Mouse (Mus musculus) embryonic facial prominence, embryonic 11.5 days (tissue): ENCODE results near the gene Pirb. TPM values are rescaled to one million over a fixed set of nuclear protein-coding genes. Genes with fewer than 3 reads are reported as not detected.

ENCODE experiments used
- ATAC-seq: fragments of 200-750 bp; cut with Nextera tagmentation; replicated peaks from 2 replicates; pipeline ENCODE4 v1.8.0; 2017; ENCODE audit warnings: low read depth; ENCODE audit not compliant: insufficient number of reproducible peaks, low FRiP score, low TSS enrichment
- DNase-seq: peaks from one replicate; pipeline ENCODE4 v3.0.0-alpha.2; 2015; ENCODE audit warnings: low spot score
- H3K27ac ChIP-seq: fragments of 300-500 bp; sonication (generic); replicated peaks from 2 replicates; pipeline ENCODE4 v1.5.1; 2014; ENCODE audit warnings: mild to moderate bottlenecking, low read depth, low read length, control low read depth
- H3K27me3 ChIP-seq: fragments of 300-500 bp; sonication (generic); 2 replicates; pipeline ENCODE4 v1.6.1; 2014; ENCODE audit warnings: mild to moderate bottlenecking, low read length, moderate library complexity, mixed read lengths; ENCODE audit not compliant: control insufficient read depth, insufficient read depth
- H3K36me3 ChIP-seq: fragments of 300-500 bp; sonication (generic); replicated peaks from 2 replicates; pipeline ENCODE4 v1.6.1; 2014; ENCODE audit warnings: low read depth, mild to moderate bottlenecking, low read length, moderate library complexity, mixed read lengths; ENCODE audit not compliant: control insufficient read depth, insufficient read depth
- H3K4me1 ChIP-seq: fragments of 300-500 bp; sonication (generic); 2 replicates; pipeline ENCODE4 v1.6.1; 2014; ENCODE audit warnings: low read length, mixed read lengths; ENCODE audit not compliant: control insufficient read depth, insufficient read depth
- H3K4me2 ChIP-seq: fragments of 300-500 bp; sonication (generic); 2 replicates; pipeline ENCODE4 v1.6.1; 2014; ENCODE audit warnings: low read depth, mild to moderate bottlenecking, control low read depth, low read length, moderate library complexity
- H3K4me3 ChIP-seq: fragments of 300-500 bp; sonication (generic); 2 replicates; pipeline ENCODE4 v1.5.1; 2014; ENCODE audit warnings: low read depth, low read length, control low read depth
- H3K9ac ChIP-seq: fragments of 300-500 bp; sonication (generic); replicated peaks from 2 replicates; pipeline ENCODE4 v1.6.1; 2014; ENCODE audit warnings: mild to moderate bottlenecking, control low read depth, low read length
- H3K9me3 ChIP-seq: fragments of 300-500 bp; sonication (generic); replicated peaks from 2 replicates; pipeline ENCODE4 v1.6.1; 2016; ENCODE audit warnings: mild to moderate bottlenecking, low read length, inconsistent platforms, mixed read lengths; ENCODE audit not compliant: control insufficient read depth
- WGBS: fragments of 180-500 bp; shearing (Covaris S2); extraction: QIAGEN DNeasy Blood & Tissue Kit; methylation state at CpG from one replicate; pipeline ENCODE4 v1.1.7; 2014; 5-methylcytosine and 5-hydroxymethylcytosine counted together
- polyA plus RNA-seq: library from polyadenylated mRNA; unstranded; fragments of >200 nt; fragmentation: Nextera tagmentation; extraction: Ambion mirVana; gene quantifications from 2 replicates; pipeline ENCODE4 v1.2.1, GENCODE M21; 2014

The Pirb gene
- polyA plus RNA-seq, 1 experiment from 2014 or later: 0.10 TPM

- Histone ChIP-seq H3K9ac (no peak overlapping the region), H3K9me3 (no peaks in the 10 kb centered on the region), H3K4me1 (no peaks in the 10 kb centered on the region), H3K27ac (no peak overlapping the region), H3K4me2 (no peak overlapping the region), H3K4me3 (no peak overlapping the region), H3K36me3 (no peaks in the 10 kb centered on the region; the same call in 1 of the 2 replicates), H3K27me3 (no peaks in the 10 kb centered on the region)
- WGBS: 83% methylated on average over 28 of the region's 31 CpGs
- no peak for DNase-seq
- ATAC-seq: no peak
Measured at GRCm38 (mm10) chr7:3685400-3686187, 34.6 kb downstream of the Pirb start.

GRCm38 (mm10) chr7:3684698-3685097 lies 35.5 kb downstream of the Pirb start:
- DNase-seq (no peak), ATAC-seq (no peak)
- H3K36me3 ChIP-seq: no peaks in the 10 kb centered on the region; the same call in 1 of the 2 replicates
- no peaks in the 10 kb centered on the region for H3K9me3 ChIP-seq
- H3K4me2 ChIP-seq: no peak overlapping the region
- 91% methylated on average over 8 of the region's 8 CpGs for WGBS
- H3K4me3 ChIP-seq: no peak overlapping the region
- no peaks in the 10 kb centered on the region for H3K27me3 ChIP-seq
- H3K4me1 ChIP-seq: no peaks in the 10 kb centered on the region
- no peak overlapping the region for H3K27ac ChIP-seq
- H3K9ac ChIP-seq: no peak overlapping the region

- Histone ChIP-seq H3K4me3 (no peak overlapping the region), H3K9ac (no peak overlapping the region), H3K36me3 (no peaks in the 10 kb centered on the region; the same call in 1 of the 2 replicates), H3K27me3 (no peaks in the 10 kb centered on the region), H3K4me2 (no peak overlapping the region), H3K27ac (no peak overlapping the region), H3K4me1 (no peaks in the 10 kb centered on the region), H3K9me3 (no peaks in the 10 kb centered on the region)
- WGBS: 87% methylated on average over 10 of the region's 10 CpGs
- no peak for DNase-seq
- no peak for ATAC-seq
Measured at GRCm38 (mm10) chr7:3683908-3684550, 36.2 kb downstream of the Pirb start.

GRCm38 (mm10) chr7:3677342-3677741 lies 42.8 kb downstream of the Pirb start, which contains the start of gene Tmc4:
Tmc4 (minus strand) TSS chr7:3677553.
- ATAC-seq: no peak
- H3K4me1 ChIP-seq: no peaks in the 10 kb centered on the region
- no peak within 1 kb of the TSS for H3K4me2 ChIP-seq
- no peaks in the 10 kb centered on the region for H3K27me3 ChIP-seq
- DNase-seq: no peak
- 50% methylated on average over 9 of the region's 9 CpGs for WGBS
- no peak within 1 kb of the TSS for H3K9ac ChIP-seq
- no peaks in the 10 kb centered on the region for H3K36me3 ChIP-seq
- no peak within 1 kb of the TSS for H3K4me3 ChIP-seq
- no peaks in the 10 kb centered on the region for H3K9me3 ChIP-seq
- no peak within 1 kb of the TSS for H3K27ac ChIP-seq

GRCm38 (mm10) chr7:3676371-3676770 lies 43.8 kb downstream of the Pirb start:
- whole genome bisulfite sequencing: 80% methylated on average over 12 of the region's 12 CpGs
- H3K27ac ChIP-seq: no peak overlapping the region
- H3K36me3 ChIP-seq: no peaks in the 10 kb centered on the region
- H3K27me3 ChIP-seq: no peaks in the 10 kb centered on the region
- no peak overlapping the region for H3K4me2 ChIP-seq
- H3K9me3 ChIP-seq: no peaks in the 10 kb centered on the region
- no peak overlapping the region for H3K4me3 ChIP-seq
- no peak overlapping the region for H3K9ac ChIP-seq
- DNase-seq (no peak), ATAC-seq (no peak)
- H3K4me1 ChIP-seq: no peaks in the 10 kb centered on the region

GRCm38 (mm10) chr7:3675228-3675548 lies 45.0 kb downstream of the Pirb start:
- Histone ChIP-seq H3K36me3 (no peaks in the 10 kb centered on the region), H3K9ac (no peak overlapping the region), H3K27me3 (no peaks in the 10 kb centered on the region), H3K4me2 (no peak overlapping the region), H3K9me3 (no peaks in the 10 kb centered on the region), H3K4me3 (no peak overlapping the region), H3K27ac (no peak overlapping the region), H3K4me1 (no peaks in the 10 kb centered on the region)
- no peak for DNase-seq
- WGBS: 81% methylated on average over 3 of the region's 3 CpGs
- no peak; the same call in 1 of the 2 replicates for ATAC-seq

GRCm38 (mm10) chr7:3674507-3675227 lies 45.5 kb downstream of the Pirb start:
- Histone ChIP-seq H3K27me3 (no peaks in the 10 kb centered on the region), H3K36me3 (no peaks in the 10 kb centered on the region), H3K27ac (no peak overlapping the region), H3K9ac (no peak overlapping the region), H3K4me3 (no peak overlapping the region), H3K4me2 (no peak overlapping the region), H3K4me1 (no peaks in the 10 kb centered on the region), H3K9me3 (no peaks in the 10 kb centered on the region)
- ATAC-seq (peak; percentile 87), DNase-seq (peak; percentile 88)
- 74% methylated on average over 10 of the region's 10 CpGs for WGBS
